Mouse (Mus musculus) E14TG2a.4 (cell line): ENCODE data around the gene Smad5.

ENCODE experiments used
- CTCF ChIP-seq: conservative IDR thresholded peaks from 2 replicates; pipeline ENCODE4 v1.5.1; 2014; ENCODE audit warnings: low read length
- POU5F1 ChIP-seq: IDR thresholded peaks from 2 replicates; pipeline ENCODE4 v1.6.1; 2014; ENCODE audit warnings: low read length, borderline replicate concordance

DNA sequence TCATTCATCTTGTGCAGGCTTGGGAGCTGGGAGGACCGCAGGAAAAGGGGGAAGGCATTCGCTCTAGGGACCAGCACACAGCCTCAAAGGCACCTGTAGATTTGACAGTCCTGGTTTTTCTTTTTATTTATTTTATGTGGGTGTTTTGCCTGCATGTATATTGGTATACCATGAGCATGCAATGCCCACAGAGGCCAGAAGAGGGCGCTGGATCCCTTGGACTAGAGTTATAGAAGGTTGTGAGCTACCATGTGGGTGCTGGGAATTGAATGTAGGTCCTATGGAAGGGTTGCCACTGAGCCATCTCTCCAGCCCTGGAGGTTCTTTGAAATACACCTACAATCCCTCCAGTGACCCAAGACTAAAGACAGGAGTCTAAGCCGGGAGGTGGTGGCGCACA lies 68.0 kb downstream of the Smad5 start:
- TF ChIP-seq CTCF = peak; percentile 56
- TF ChIP-seq POU5F1 = no peak
